Mouse (Mus musculus) spleen, adult 2 months (tissue): ENCODE results near the gene Cks1b.

ENCODE experiments used
- CTCF ChIP-seq: fragments of 200-500 bp; IDR thresholded peaks from 2 replicates; pipeline ENCODE4 v1.5.1; 2011; ENCODE audit warnings: mild to moderate bottlenecking, inconsistent platforms; ENCODE audit not compliant: insufficient read depth, insufficient read length, insufficient replicate concordance; ENCODE audit errors: extremely low read depth
- POLR2A ChIP-seq: fragments of 200-500 bp; IDR thresholded peaks from 2 replicates; pipeline ENCODE4 v1.6.1; 2011; ENCODE audit warnings: low read depth, low read length, inconsistent platforms

GRCm38 (mm10) chr3:89385451-89385850 is 32.7 kb downstream of the Cks1b start:
- no peak for TF ChIP-seq CTCF
- TF ChIP-seq POLR2A: no peak
